9 mouse cellular contexts compared by ENCODE assay signal in genomic region chr2:106081951-106082350, GRCm38 (mm10).
A peak's percentile ranks its signal among the peaks of the same experiment; 100 is the strongest.
DNase-seq lines count a peak whose midpoint lies in the region; ATAC-seq and TF ChIP-seq lines count a peak whose summit lies in the region.
"Had no signal": no experiment of that assay in that cellular context is flagged by ENCODE, and none has a peak within 500 bp of the region (broad histone marks: within the 10 kb centered on the region; RNA-seq: fewer than 3 reads in every experiment).

No protein-coding gene starts in this region.

- H3K27me3 ChIP-seq in E14TG2a.4 (ENCODE audit: insufficient read depth, low read length) = no peaks in the 10 kb centered on the region
- no peaks in the 10 kb centered on the region; the same call in 1 of the 2 replicates for H3K27me3 ChIP-seq in forebrain, embryonic 14.5 days (replicated peaks; ENCODE audit: control insufficient read depth, insufficient read depth, low read length)
- H3K27me3 ChIP-seq in kidney, postnatal 0 days (ENCODE audit: insufficient read depth, low read length) = no peaks in the 10 kb centered on the region
- H3K27me3 ChIP-seq in liver, embryonic 11.5 days (replicated peaks; ENCODE audit: control insufficient read depth, insufficient read depth, low read length) = no peaks in the 10 kb centered on the region
- H3K27me3 ChIP-seq: limb, embryonic 12.5 days had no signal

- no peak overlapping the region for H3K4me2 ChIP-seq in forebrain, embryonic 14.5 days (ENCODE audit: low read length)
- H3K4me2 ChIP-seq in kidney, postnatal 0 days (ENCODE audit: low read length) = no peak overlapping the region
- no peak overlapping the region for H3K4me2 ChIP-seq in liver, embryonic 11.5 days
- H3K4me2 ChIP-seq: limb, embryonic 12.5 days had no signal

- no peaks in the 10 kb centered on the region for H3K4me1 ChIP-seq in E14TG2a.4 (replicated peaks; ENCODE audit: low read depth, low read length)
- peaks cover 20% of the 10 kb centered on the region; the same call in 1 of the 2 replicates for H3K4me1 ChIP-seq in forebrain, embryonic 14.5 days (ENCODE audit: control insufficient read depth, insufficient read depth, low read length)
- no peaks in the 10 kb centered on the region for H3K4me1 ChIP-seq in kidney, postnatal 0 days (replicated peaks; ENCODE audit: insufficient read depth, low read length)
- no peaks in the 10 kb centered on the region for H3K4me1 ChIP-seq in liver, embryonic 11.5 days (replicated peaks; ENCODE audit: control insufficient read depth, insufficient read depth, low read length)
- H3K4me1 ChIP-seq: limb, embryonic 12.5 days had no signal

- TF ChIP-seq CTCF in E14TG2a.4 (conservative IDR thresholded peaks at IDR 0.05; ENCODE audit: low read length) = peak; percentile 94
- TF ChIP-seq CTCF in kidney, postnatal 0 days (IDR thresholded peaks at IDR 0.05; ENCODE audit: low read depth) = peak; percentile 82

- peak; percentile 41 for DNase-seq in 3134 (ENCODE audit: extremely low read depth, insufficient read length, low spot score)
- peak; percentile 33 for DNase-seq in c-Kit-positive CD71-positive TER-119-negative erythroid progenitor cells, embryonic 14.5 days (ENCODE audit: low read depth)
- peak; percentile 85 for DNase-seq in forebrain, embryonic 14.5 days (ENCODE audit: low spot score)
- DNase-seq in kidney, postnatal 0 days (ENCODE audit: low spot score) = peak; percentile 66
- peak; percentile 48 for DNase-seq in liver, embryonic 11.5 days (ENCODE audit: low spot score)
- DNase-seq in right cerebral cortex, adult 2 months (ENCODE audit: low spot score in 2 of 2) = peak; percentile 69 to 77
- DNase-seq in yolk sac, embryonic 10.5 days (ENCODE audit: low spot score) = peak; percentile 9

- H3K4me3 ChIP-seq in E14TG2a.4 (replicated peaks; ENCODE audit: low read length) = no peak overlapping the region
- H3K4me3 ChIP-seq in forebrain, embryonic 14.5 days (ENCODE audit: low read depth, low read length) = no peak overlapping the region
- no peak overlapping the region for H3K4me3 ChIP-seq in kidney, postnatal 0 days (replicated peaks; ENCODE audit: low read depth, low read length)
- H3K4me3 ChIP-seq in liver, embryonic 11.5 days (ENCODE audit: low read depth, low read length) = no peak overlapping the region
- H3K4me3 ChIP-seq: limb, embryonic 12.5 days had no signal

- no peak overlapping the region for H3K9ac ChIP-seq in forebrain, embryonic 14.5 days (ENCODE audit: low read length)
- no peak overlapping the region for H3K9ac ChIP-seq in kidney, postnatal 0 days (ENCODE audit: low read depth, low read length)
- no peak overlapping the region for H3K9ac ChIP-seq in liver, embryonic 11.5 days (ENCODE audit: low read depth, low read length)
- H3K9ac ChIP-seq: limb, embryonic 12.5 days had no signal

- H3K9me3 ChIP-seq in E14TG2a.4 (ENCODE audit: low read length) = no peaks in the 10 kb centered on the region
- H3K9me3 ChIP-seq in forebrain, embryonic 14.5 days (replicated peaks; ENCODE audit: control insufficient read depth, low read length) = no peaks in the 10 kb centered on the region
- no peaks in the 10 kb centered on the region for H3K9me3 ChIP-seq in kidney, postnatal 0 days (replicated peaks; ENCODE audit: low read length)
- H3K9me3 ChIP-seq in liver, embryonic 11.5 days (ENCODE audit: control insufficient read depth, low read length) = no peaks in the 10 kb centered on the region
- H3K9me3 ChIP-seq: limb, embryonic 12.5 days had no signal

- peak; percentile 25; the same call in 1 of the 2 replicates for ATAC-seq in forebrain, embryonic 14.5 days
- 0 out of 2 replicates have a peak, but pooled peaks have one; percentile 13 for ATAC-seq in kidney, postnatal 0 days (replicated peaks; ENCODE audit: low FRiP score, low read depth)
- ATAC-seq in liver, embryonic 11.5 days (replicated peaks; ENCODE audit: low FRiP score) = no peak

- H3K36me3 ChIP-seq in E14TG2a.4 (ENCODE audit: insufficient read depth, low read length) = no peaks in the 10 kb centered on the region
- H3K36me3 ChIP-seq in forebrain, embryonic 14.5 days (ENCODE audit: control insufficient read depth, insufficient read depth, low read length) = no peaks in the 10 kb centered on the region
- no peaks in the 10 kb centered on the region for H3K36me3 ChIP-seq in kidney, postnatal 0 days (ENCODE audit: insufficient read depth, low read length)
- no peaks in the 10 kb centered on the region for H3K36me3 ChIP-seq in liver, embryonic 11.5 days (ENCODE audit: control insufficient read depth, insufficient read depth, low read length)
- H3K36me3 ChIP-seq: limb, embryonic 12.5 days had no signal

- H3K27ac ChIP-seq in forebrain, embryonic 14.5 days (ENCODE audit: low read depth, low read length) = no peak overlapping the region
- H3K27ac ChIP-seq in kidney, postnatal 0 days = no peak overlapping the region
- H3K27ac ChIP-seq in liver, embryonic 11.5 days (ENCODE audit: low read depth, low read length) = no peak overlapping the region
- H3K27ac ChIP-seq: limb, embryonic 12.5 days had no signal

- WGBS in forebrain, embryonic 14.5 days = under 1% methylated on average over 7 of the region's 7 CpGs
- 3% methylated on average over 7 of the region's 7 CpGs for WGBS in kidney, postnatal 0 days
- WGBS in liver, embryonic 11.5 days = 4% methylated on average over 7 of the region's 7 CpGs

Comparison
In these comparisons a context has a peak if more than half of its experiments do, and no peak if none do; other contexts are left out.
1. DNase-seq: peak in every context shown above with its lines; median percentile 85 in forebrain, embryonic 14.5 days; 73 in right cerebral cortex, adult 2 months; 66 in kidney, postnatal 0 days; 48 in liver, embryonic 11.5 days; 41 in 3134; 33 in c-Kit-positive CD71-positive TER-119-negative erythroid progenitor cells, embryonic 14.5 days; 9 in yolk sac, embryonic 10.5 days.